Comparison of ENCODE assay signal across 22 mouse cellular contexts in the genomic region with DNA sequence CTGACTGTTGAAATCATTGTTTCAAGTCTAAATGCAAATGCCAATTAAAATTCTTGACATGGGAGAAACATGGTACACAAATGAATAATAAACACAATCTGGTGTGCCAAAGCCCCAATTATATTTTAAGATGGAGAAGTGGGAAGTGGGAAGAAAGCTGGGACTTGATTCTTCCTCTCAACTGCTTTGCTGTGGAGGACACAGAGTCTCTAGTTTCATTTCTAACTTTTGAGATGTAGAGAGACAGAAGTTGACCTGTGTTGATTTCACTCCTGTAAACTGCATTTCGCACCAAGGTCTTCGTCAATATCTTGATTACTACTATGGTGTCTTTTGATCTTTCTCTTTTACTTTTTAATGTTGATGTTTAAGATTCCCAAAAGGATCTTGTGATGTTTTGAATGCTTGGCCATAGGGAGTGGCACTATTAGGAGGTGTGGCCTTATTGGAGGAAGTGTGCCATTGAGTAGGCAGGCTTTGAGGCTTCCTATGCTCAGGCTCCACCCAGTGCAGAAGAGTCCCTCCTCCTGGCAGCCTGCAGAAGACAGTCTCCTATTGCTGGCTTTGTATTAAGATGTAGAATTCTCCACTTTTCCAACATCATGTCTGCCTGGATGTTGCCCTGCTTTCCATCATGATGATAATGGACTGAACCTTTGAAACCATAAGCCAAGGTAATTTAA.
"Had no signal": no experiment of that assay in that cellular context is flagged by ENCODE, and none has a peak within 500 bp of the region (broad histone marks: within the 10 kb centered on the region; RNA-seq: fewer than 3 reads in every experiment).

No protein-coding gene starts in this region.

- H3K9me3 ChIP-seq: limb, embryonic 10.5 days; limb, embryonic 13.5 days; liver, embryonic 12.5 days; liver, embryonic 15.5 days; lung, embryonic 15.5 days; neural tube, embryonic 12.5 days; neural tube, embryonic 15.5 days had no signal

- H3K27ac ChIP-seq: limb, embryonic 10.5 days; limb, embryonic 13.5 days; liver, embryonic 12.5 days; liver, embryonic 15.5 days; lung, embryonic 15.5 days; macrophage; neural tube, embryonic 12.5 days; neural tube, embryonic 15.5 days had no signal

- H3K9ac ChIP-seq: limb, embryonic 13.5 days; liver, embryonic 12.5 days; liver, embryonic 15.5 days; lung, embryonic 15.5 days; neural tube, embryonic 12.5 days; neural tube, embryonic 15.5 days had no signal

- ATAC-seq: liver, embryonic 12.5 days had no signal

- H3K27me3 ChIP-seq: limb, embryonic 13.5 days; liver, embryonic 12.5 days; liver, embryonic 15.5 days; lung, embryonic 15.5 days; neural tube, embryonic 12.5 days; neural tube, embryonic 15.5 days had no signal

- H3K36me3 ChIP-seq: limb, embryonic 10.5 days; limb, embryonic 13.5 days; liver, embryonic 12.5 days; liver, embryonic 15.5 days; lung, embryonic 15.5 days; neural tube, embryonic 12.5 days; neural tube, embryonic 15.5 days had no signal

- H3K4me1 ChIP-seq: liver, embryonic 12.5 days; liver, embryonic 15.5 days; lung, embryonic 15.5 days; neural tube, embryonic 12.5 days; neural tube, embryonic 15.5 days had no signal

- H3K4me3 ChIP-seq: limb, embryonic 10.5 days; limb, embryonic 13.5 days; liver, embryonic 12.5 days; liver, embryonic 15.5 days; lung, embryonic 15.5 days; neural tube, embryonic 12.5 days; neural tube, embryonic 15.5 days had no signal

- DNase-seq: kidney, adult 11 months; kidney, adult 9 months; kidney, postnatal 14 days; kidney, postnatal 4 days; layer of hippocampus, adult 9-11 months; liver; lung, adult 18-20 months; midbrain, embryonic 14.5 days; right cerebral cortex, adult 18-20 months; right cerebral cortex, postnatal 14 days; right cerebral cortex, postnatal 4 days; thymus, adult 18-20 months; thymus, postnatal 36 days had no signal

- H3K4me2 ChIP-seq: limb, embryonic 13.5 days; liver, embryonic 12.5 days; liver, embryonic 15.5 days; lung, embryonic 15.5 days; midbrain, embryonic 11.5 days; neural tube, embryonic 12.5 days; neural tube, embryonic 15.5 days had no signal
